Mouse (Mus musculus) ovary, postnatal 14 days (tissue): Measurements from ENCODE around the gene Olfr412.

Source experiments
- DNase-seq: peaks from one replicate; pipeline ENCODE4 v3.0.0; 2022; ENCODE audit warnings: low spot score

The Olfr412 gene

GRCm38 (mm10) chr11:74413449-74413972 lies 51.6 kb downstream of the Olfr412 start:
- DNase-seq = peak; percentile 18

- no peak for DNase-seq
Observed at GRCm38 (mm10) chr11:74414112-74414511, 52.2 kb downstream of the Olfr412 start.

- DNase-seq = no peak
Observed at GRCm38 (mm10) chr11:74415736-74416135, 53.9 kb downstream of the Olfr412 start.
